Comparison of ENCODE assay signal across 8 mouse cellular contexts in genomic region chr4:118446415-118447153, GRCm38 (mm10). TPM values are rescaled to one million over a fixed set of nuclear protein-coding genes. Genes with fewer than 3 reads are reported as not detected.
DNase-seq lines count a peak whose midpoint lies in the region; ATAC-seq lines count a peak whose summit lies in the region.

No protein-coding gene starts in this region.

- no peak overlapping the region for H3K27ac ChIP-seq in hindbrain, embryonic 11.5 days (ENCODE audit: low read depth, low read length)

- peak; percentile 38 for ATAC-seq in frontal cortex, adult (ENCODE audit: low TSS enrichment)
- ATAC-seq in hindbrain, embryonic 11.5 days (ENCODE audit: low FRiP score), result peak; percentile 36

- H3K9ac ChIP-seq in hindbrain, embryonic 11.5 days (ENCODE audit: low read depth, low read length), result peak overlapping the region; percentile 49; the same call in 1 of the 2 replicates

- H3K4me3 ChIP-seq in hindbrain, embryonic 11.5 days (ENCODE audit: low read depth, low read length), result peak overlapping the region; percentile 39

- DNase-seq in frontal cortex, adult 2 months (ENCODE audit: extremely low spot score in 1 of 2, low spot score in 1 of 2), result no peak
- peak; percentile 42 for DNase-seq in R1 (ENCODE audit: low read depth, low spot score)
- peak; percentile 57 for DNase-seq in hindbrain, embryonic 11.5 days (ENCODE audit: low spot score)
- DNase-seq in mesoderm, embryonic 11.5 days (ENCODE audit: low read depth, low spot score), result peak; percentile 50
- DNase-seq in cerebellum, adult 8-10 months, result no peak
- no peak for DNase-seq in adrenal gland, adult 8-10 months
- DNase-seq in ovary, postnatal 36 days (ENCODE audit: low spot score), result no peak

- H3K9me3 ChIP-seq in hindbrain, embryonic 11.5 days (ENCODE audit: control insufficient read depth, low read length), result no peaks in the 10 kb centered on the region

- H3K27me3 ChIP-seq in hindbrain, embryonic 11.5 days (ENCODE audit: control insufficient read depth, insufficient read depth, low read length), result no peaks in the 10 kb centered on the region; the same call in 1 of the 2 replicates

- H3K4me1 ChIP-seq in hindbrain, embryonic 11.5 days (replicated peaks; ENCODE audit: control insufficient read depth, insufficient read depth, low read length), result 0 out of 2 replicates have a peak, but pooled peaks cover 3% of the 10 kb centered on the region

- peak overlapping the region; percentile 65 for H3K4me2 ChIP-seq in hindbrain, embryonic 11.5 days (replicated peaks; ENCODE audit: low read depth, low read length)

- WGBS in hindbrain, embryonic 11.5 days, result 25% methylated on average over 24 of the region's 24 CpGs

- no peaks in the 10 kb centered on the region for H3K36me3 ChIP-seq in hindbrain, embryonic 11.5 days (ENCODE audit: control insufficient read depth, insufficient read depth, low read length)

RNA-seq across cellular contexts. Expression of gene Cdc20, which starts 9.4 kb away (rescaled TPM):
- 2.2 and 2.8 TPM in 2 replicates for polyA plus RNA-seq in frontal cortex, adult 2 months (2012; rRNA removed)
- polyA plus RNA-seq in hindbrain, embryonic 11.5 days (2014; fragmentation: Nextera tagmentation; extraction: Ambion mirVana), result 236 and 259 TPM in 2 replicates
- total RNA-seq in adrenal gland, adult 8-10 months (2022), result 1 to 10 TPM; 2.7 to 4.8 (median 3.8) TPM

RNA-seq across cellular contexts. Expression of gene Mpl, which starts 10.7 kb away (rescaled TPM):
- 0.32 and 1.0 TPM in 2 replicates for polyA plus RNA-seq in frontal cortex, adult 2 months (2012; rRNA removed)
- 1.3 and 1.5 TPM in 2 replicates for polyA plus RNA-seq in hindbrain, embryonic 11.5 days (2014; fragmentation: Nextera tagmentation; extraction: Ambion mirVana)
- total RNA-seq in adrenal gland, adult 8-10 months (2022), result under 1 TPM in 1 of 4 experiments, not detected in 3; 0.15 TPM

RNA-seq across cellular contexts. Expression of gene Elovl1, which starts 18.7 kb away (rescaled TPM):
- 65.2 and 76.6 TPM in 2 replicates for polyA plus RNA-seq in frontal cortex, adult 2 months (2012; rRNA removed)
- polyA plus RNA-seq in hindbrain, embryonic 11.5 days (2014; fragmentation: Nextera tagmentation; extraction: Ambion mirVana), result 42.1 and 46.8 TPM in 2 replicates
- 100 to 1,000 TPM in 2 of 4 experiments, 10 to 100 TPM in 2; 73.8 to 108 (median 99.3) TPM for total RNA-seq in adrenal gland, adult 8-10 months (2022)

RNA-seq across cellular contexts. Expression of gene Med8, which starts 37.4 kb away (rescaled TPM):
- polyA plus RNA-seq in frontal cortex, adult 2 months (2012; rRNA removed), result 52.1 and 56.8 TPM in 2 replicates
- 154 and 158 TPM in 2 replicates for polyA plus RNA-seq in hindbrain, embryonic 11.5 days (2014; fragmentation: Nextera tagmentation; extraction: Ambion mirVana)
- total RNA-seq in adrenal gland, adult 8-10 months (2022), result 10 to 100 TPM; 61.3 to 67.6 (median 66.8) TPM

RNA-seq across cellular contexts. Expression of gene Szt2, which starts 37.5 kb away (rescaled TPM):
- 40.2 and 41.3 TPM in 2 replicates for polyA plus RNA-seq in frontal cortex, adult 2 months (2012; rRNA removed)
- 9.3 and 12.9 TPM in 2 replicates for polyA plus RNA-seq in hindbrain, embryonic 11.5 days (2014; fragmentation: Nextera tagmentation; extraction: Ambion mirVana)
- 10 to 100 TPM; 22.4 to 45.1 (median 31.7) TPM for total RNA-seq in adrenal gland, adult 8-10 months (2022)

Comparison
In these comparisons a context has a peak if more than half of its experiments do, and no peak if none do; other contexts are left out.
1. DNase-seq: peak in R1 (single experiment), hindbrain, embryonic 11.5 days (single experiment) and mesoderm, embryonic 11.5 days (single experiment); none in frontal cortex, adult 2 months (0 of 2), cerebellum, adult 8-10 months (single experiment), adrenal gland, adult 8-10 months (single experiment) and ovary, postnatal 36 days (single experiment).
2. RNA of gene Cdc20, which starts 9.4 kb away (polyA plus RNA-seq): 236 to 259 TPM in hindbrain, embryonic 11.5 days; 2.2 to 2.8 TPM in frontal cortex, adult 2 months; every median in the first group is over 10 times any median in the second.